Mouse (Mus musculus): ENCODE data around the gene Jmy.

The Jmy gene

GRCm38 (mm10) chr13:93458616-93459015, 41.0 kb downstream of the Jmy start:
- DNase-seq (ENCODE audit: low read depth) = no peak

DNA sequence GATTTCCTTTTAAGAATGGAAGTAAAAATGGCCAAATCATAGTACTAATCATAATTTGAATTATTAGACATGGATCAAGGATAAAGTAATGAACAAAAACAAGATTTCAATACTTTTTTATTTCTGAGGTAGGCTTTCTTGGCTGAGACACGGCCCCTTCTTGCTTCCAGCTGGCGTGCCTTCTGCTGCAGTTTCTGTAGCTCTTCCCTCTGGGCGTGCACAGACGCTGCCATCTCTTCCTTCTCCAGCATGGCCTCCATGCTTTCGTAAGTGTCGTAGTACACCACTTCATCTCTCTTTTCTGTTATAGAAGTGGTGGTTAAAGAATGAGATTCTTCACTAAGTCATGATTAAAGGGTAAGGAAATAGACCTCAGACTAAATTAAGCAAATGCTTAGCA, 46.3 kb downstream of the Jmy start:
- DNase-seq (ENCODE audit: low read depth) = no peak

DNA sequence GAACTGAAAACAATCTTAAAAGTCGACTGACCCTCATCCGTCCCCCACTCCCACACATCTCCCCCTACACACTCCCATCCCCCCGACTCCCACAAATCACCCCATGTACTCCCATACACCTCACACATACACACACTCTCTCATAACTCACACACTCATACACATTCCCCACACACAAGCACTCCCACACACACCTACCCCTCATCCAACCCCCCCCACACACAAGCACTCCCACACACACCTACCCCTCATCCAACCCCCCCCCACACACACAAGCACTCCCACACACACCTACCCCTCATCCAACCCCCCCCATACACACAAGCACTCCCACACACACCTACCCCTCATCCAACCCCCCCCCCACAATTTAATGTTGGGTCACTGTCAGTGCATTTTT, 59.4 kb downstream of the Jmy start:
- DNase-seq (ENCODE audit: low read depth) = no peak

DNA sequence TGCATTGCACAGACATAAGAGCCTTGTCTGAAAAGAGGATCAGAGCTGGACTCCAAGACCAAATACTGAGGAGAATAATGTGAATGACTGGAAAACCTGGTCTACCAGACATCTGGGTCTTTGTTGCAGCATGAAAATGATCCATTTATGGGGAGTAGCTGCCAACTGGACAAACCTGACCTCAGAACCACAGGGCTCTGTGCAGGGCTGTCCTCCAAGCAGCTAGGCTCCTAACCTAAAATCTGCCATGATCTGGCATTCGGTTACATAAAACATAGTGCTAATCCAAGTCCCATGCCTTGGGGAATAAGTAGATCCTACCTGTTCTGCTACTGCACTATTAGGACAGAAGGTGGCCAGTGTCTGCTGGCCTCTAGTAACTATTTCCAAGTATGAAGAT, 70.4 kb downstream of the Jmy start:
- DNase-seq (ENCODE audit: low read depth) = no peak

DNA sequence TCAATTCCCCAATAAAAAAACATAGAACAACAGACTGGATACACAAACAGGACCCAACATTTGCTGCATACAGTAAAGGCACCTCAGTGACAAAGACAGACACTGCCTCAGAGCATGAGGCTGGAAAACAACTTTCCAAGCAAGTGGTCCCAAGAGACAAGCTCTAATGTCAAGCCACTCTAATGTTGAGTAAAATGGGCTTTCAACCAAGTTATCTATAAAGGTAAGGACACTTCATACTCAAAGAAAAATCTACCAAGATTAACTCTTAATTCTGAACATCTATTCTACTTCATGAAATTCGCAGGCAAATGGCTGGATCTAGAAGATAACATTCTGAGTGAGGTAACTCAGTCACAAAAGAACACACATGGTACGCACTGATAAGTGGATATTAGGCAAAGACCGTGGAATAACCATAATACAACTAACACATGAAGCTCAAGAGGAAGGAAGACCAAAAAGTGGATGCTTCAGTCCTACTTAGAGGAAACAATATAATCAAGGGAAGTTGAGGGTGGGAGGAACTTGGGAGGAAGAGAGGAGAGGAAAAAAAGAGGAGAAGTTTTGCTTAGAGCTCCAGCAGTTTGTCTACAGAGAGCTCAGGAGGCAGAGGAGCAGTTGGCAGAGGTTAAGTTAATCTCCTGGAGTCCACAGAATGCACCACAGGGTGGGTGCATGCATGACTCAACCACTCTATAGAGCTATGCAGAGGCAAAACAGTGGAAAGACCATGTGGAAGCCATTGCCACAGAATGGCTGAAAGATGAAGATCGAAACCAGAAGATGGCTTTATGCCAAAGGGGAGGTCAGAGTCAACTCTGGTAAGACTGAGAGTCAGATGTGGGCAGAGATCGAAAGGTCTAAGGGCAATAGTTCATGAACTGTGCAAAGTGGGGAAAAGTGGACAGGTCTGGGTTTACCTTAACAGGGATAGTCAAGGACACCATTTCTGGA, 71.4 kb downstream of the Jmy start:
- DNase-seq (ENCODE audit: low read depth) = peak; percentile 44

GRCm38 (mm10) chr13:93423224-93423623, 76.4 kb downstream of the Jmy start:
- DNase-seq (ENCODE audit: low read depth) = no peak

DNA sequence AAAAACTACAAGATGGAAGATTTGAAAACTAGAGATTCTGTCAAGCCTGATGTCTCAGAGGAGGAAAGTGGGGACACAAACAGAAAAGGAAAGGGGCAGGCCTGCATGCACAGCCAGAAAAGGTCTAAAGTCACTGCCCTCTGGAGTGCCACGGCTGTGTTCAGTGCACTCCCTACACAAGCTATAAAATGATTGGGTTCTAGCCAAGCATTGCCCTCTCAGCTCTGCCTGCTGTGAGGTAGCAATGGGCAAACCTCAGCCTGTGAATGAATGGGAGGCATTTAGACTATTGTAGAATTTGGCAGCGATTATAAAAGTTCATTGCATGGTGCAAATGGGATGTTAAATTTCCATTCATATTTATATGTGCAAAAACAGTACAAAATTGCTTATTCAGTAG, 79.8 kb downstream of the Jmy start:
- DNase-seq (ENCODE audit: low read depth) = no peak

- no peak for DNase-seq (ENCODE audit: low read depth)
Observed at GRCm38 (mm10) chr13:93418292-93418691, 81.3 kb downstream of the Jmy start.

- no peak for DNase-seq (ENCODE audit: low read depth)
Observed at GRCm38 (mm10) chr13:93415055-93415454, 84.6 kb downstream of the Jmy start.

DNA sequence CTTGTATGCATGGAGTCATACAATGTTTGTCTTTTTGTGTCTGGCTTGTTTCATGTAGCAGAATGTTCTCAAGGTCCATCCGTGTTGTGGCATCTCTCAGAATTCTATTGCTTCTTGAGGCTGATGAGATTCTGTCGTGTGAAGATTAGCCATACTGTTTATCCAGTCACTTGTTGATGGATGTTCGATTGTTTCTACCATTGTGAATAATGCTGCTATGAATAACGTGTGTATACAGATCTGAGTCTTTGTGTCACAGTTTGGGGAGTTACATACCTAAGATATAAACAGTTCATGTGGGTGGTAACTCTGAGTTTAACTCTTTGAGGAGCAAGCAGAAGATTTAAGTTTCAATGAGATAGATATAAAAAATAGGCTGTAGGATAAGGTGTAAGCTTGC, 89.3 kb downstream of the Jmy start:
- DNase-seq (ENCODE audit: low read depth) = no peak

GRCm38 (mm10) chr13:93406855-93407254, 92.8 kb downstream of the Jmy start:
- peak; percentile 3 for DNase-seq (ENCODE audit: low read depth)

- no peak for DNase-seq (ENCODE audit: low read depth)
Observed at GRCm38 (mm10) chr13:93401947-93402346, 97.7 kb downstream of the Jmy start.

DNA sequence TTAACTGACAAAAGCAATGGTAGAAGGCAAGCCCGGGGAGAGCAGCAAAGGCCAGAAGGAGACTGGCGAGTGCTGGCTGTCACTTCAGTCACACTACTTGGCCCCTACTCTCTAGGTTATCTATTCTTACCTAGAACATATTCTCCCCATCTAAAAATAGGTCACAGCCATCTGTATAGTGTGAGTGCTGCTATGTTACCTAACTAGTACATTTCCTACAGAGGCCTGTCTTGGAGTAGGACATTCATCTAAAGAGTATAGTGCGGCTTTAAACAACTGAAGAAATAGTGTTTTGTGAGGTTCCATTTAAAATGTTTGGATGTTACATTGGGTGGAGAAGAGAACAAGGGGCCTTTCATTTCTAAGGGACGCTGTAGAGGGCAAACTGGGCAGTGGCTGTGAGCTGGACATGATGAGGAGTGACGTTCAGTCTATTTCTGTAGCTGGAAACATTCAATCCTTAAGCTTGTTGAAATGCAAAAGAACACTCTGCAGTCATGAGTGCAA, 99.8 kb downstream of the Jmy start:
- no peak for DNase-seq (ENCODE audit: low read depth)

- DNase-seq (ENCODE audit: low read depth) = no peak
Observed at GRCm38 (mm10) chr13:93389242-93389625, 110.4 kb downstream of the Jmy start.

DNA sequence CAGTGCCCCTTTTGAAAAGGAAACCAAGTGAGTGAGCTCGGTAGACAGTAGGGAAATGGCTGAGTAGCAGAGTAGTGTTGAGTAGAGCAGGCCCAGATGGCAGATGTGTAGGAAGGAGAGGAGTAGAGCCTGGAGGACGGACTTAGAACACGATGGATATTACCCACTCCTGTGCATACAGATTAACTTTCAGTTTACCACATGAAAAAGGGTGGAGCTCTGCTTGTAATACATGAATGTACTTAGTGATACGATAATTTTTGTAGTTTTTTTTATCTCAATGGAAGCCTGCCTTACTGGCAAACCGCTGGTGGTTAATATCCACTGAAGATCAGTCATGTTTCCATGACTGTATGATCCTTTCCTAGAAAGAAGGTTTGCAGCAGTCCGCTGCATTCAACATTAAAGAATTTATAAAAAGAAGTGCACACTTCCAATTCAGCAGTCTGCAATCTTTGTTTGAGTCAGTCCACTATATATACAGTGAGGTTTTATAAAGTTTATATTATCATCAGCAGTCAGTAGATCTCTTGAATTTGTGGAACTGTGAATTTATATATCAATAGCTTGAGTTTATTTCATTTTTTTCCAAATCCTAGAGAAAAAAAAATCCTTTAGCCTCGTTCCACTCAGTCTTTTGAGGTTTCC, 110.9 kb downstream of the Jmy start:
- DNase-seq (ENCODE audit: low read depth) = no peak

- DNase-seq (ENCODE audit: low read depth) = no peak
Observed at GRCm38 (mm10) chr13:93387440-93387839, 112.2 kb downstream of the Jmy start.

DNA sequence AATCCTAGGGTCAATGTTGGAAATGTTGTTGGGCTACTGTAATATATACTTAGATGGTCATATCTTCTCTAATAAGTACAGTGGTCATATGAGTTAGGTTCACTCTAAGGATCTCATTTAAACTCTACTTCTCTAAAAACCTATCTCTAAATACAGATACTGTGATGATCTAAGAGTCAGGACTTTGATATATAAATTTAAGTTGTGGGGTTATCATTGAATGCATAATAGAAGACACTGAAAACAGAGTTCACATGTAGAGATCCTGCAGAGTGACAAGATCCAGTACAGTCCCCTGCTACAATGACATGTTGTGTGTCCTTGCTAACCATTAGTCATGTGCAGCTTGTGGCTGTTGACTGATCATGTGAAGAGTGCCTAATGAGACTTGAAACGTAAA, 114.5 kb downstream of the Jmy start:
- DNase-seq (ENCODE audit: low read depth) = no peak

DNA sequence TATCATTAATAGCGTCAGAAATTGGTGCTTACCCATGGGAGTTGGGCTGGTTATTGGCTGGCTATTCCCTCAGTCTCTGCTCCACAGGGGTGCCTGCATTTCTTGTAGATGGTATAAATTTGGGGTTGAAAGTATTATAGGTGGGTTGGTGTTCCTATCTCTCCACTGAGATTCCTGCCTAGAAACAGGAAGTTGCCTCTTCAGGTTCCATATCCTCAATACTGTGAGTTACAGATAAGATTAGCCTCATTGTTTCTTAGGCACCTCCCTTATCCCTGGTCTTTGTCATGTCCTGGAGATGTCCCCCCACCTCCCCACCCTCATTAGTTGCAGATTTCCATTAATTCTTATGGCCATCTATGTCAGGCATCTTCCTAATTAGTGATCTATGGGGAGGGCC, 115.1 kb downstream of the Jmy start:
- DNase-seq (ENCODE audit: low read depth) = no peak

- no peak for DNase-seq (ENCODE audit: low read depth)
Observed at GRCm38 (mm10) chr13:93383620-93384019, 116.0 kb downstream of the Jmy start.

DNA sequence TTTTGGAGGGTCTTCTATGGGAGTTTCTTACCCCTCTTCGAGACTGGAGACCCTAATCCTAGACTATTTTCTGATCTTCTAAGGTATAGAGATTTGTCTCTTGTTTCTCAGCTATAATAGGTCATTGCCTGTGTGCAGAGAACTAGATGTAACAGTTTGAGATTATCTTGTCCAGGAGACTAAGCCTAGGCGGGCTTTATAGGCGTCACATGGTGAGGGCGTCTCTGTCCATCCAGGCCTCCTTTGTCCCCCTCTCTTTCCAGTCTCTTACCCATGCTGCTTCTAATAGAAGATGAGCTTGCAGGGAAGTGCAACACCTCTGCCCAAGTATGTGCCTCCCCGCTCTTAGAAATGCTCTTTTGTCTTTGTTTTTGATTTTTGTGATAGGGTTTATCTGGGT, 116.5 kb downstream of the Jmy start:
- DNase-seq (ENCODE audit: low read depth) = no peak

DNA sequence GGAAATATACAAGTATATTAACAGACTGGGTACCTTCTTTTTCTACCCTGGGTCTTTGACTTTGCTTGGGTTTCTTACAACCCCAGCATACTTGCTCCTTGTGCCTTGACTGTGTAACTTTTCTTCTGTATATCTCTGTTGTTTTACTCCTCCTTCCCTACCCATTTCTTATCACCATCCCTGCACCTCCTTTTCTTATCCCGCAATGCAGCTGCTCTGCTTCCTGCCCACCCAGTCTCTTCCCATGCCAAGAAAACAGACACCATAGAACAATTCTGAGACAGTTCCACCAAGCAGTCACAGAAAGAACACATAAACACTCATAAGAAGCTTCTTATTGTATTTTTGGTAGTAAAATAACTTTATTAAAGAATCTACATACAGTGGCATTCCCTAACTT, 118.3 kb downstream of the Jmy start:
- no peak for DNase-seq (ENCODE audit: low read depth)

GRCm38 (mm10) chr13:93380399-93381063, 119.1 kb downstream of the Jmy start:
- DNase-seq (ENCODE audit: low read depth) = no peak
